Mouse (Mus musculus): ENCODE data around the gene Tgds. TPM values are rescaled to one million over a fixed set of nuclear protein-coding genes. Genes with fewer than 3 reads are reported as not detected.

Tgds gene
- polyA plus RNA-seq, 1 experiment from 2014 or later = 28.0 TPM

DNA sequence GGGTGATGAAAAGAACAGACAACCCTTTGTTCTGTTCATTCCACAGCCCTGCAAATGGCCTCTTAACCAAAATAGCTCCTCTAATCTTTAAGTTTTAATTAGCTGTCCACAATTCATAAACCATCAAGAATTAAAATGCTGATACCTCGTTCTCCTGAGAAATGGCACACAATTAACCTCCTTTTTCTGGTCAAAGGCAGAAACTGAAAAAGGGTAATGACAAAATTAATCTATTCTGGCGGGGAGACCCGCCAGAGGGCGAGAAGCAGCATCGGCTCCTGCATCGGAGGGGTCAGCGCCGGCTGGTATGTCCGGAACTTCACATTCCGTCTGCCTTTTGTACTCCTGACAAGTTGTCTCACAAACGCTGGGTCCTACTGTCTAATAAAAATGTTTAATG lies 51.9 kb downstream of the Tgds start:
- no peaks in the 10 kb centered on the region for H3K27me3 ChIP-seq (replicated peaks; ENCODE audit: insufficient read depth, low read length)
- H3K4me3 ChIP-seq (ENCODE audit: low read depth, low read length) = no peak overlapping the region

DNA sequence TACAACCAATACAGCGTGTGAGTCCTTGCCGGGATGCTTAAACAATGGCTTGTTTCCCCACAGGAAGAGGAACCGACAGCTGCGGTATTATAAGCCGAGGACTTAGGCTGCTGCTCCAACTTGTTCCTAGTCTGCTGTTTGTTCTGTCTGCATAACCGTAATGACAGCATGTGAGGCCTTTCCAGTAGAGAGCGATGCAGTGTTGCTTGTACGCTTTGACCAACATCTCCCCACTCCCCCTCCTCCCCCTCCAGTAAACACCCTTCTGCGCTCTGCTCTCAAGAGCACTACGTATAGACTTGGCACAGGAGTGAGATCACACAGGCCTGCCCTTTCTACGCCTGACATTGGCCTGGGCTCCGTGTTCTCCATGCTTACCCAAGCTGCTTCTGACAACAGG lies 62.5 kb downstream of the Tgds start:
- Histone ChIP-seq H3K4me2 (replicated peaks; ENCODE audit: low read depth, low read length) (no peak overlapping the region), H3K9ac (replicated peaks; ENCODE audit: low read depth) (no peak overlapping the region), H3K27ac (ENCODE audit: low read length) (0 out of 2 replicates have a peak overlapping the region, but pooled peaks have one; percentile 20), H3K27me3 (replicated peaks; ENCODE audit: insufficient read depth, low read length) (no peaks in the 10 kb centered on the region), H3K36me3 (ENCODE audit: insufficient read depth, low read length) (no peaks in the 10 kb centered on the region), H3K9me3 (ENCODE audit: low read length) (no peaks in the 10 kb centered on the region), H3K4me1 (ENCODE audit: insufficient read depth, low read depth, low read length) (no peaks in the 10 kb centered on the region), H3K4me3 (ENCODE audit: low read depth, low read length) (no peak overlapping the region)
- TF ChIP-seq EP300 (IDR thresholded peaks at IDR 0.05) (no peak), CTCF (IDR thresholded peaks at IDR 0.05) (no peak)
- DNase-seq (ENCODE audit: low spot score) (peak; percentile 62), ATAC-seq (peak; percentile 88)
- 38% methylated on average over 12 of the region's 12 CpGs for WGBS

More for the DNA sequence above, 51.9 kb downstream of the Tgds start:
- no peaks in the 10 kb centered on the region for H3K9me3 ChIP-seq (ENCODE audit: low read length)
- DNase-seq (ENCODE audit: low spot score) (no peak), ATAC-seq (no peak)
- H3K27ac ChIP-seq (ENCODE audit: low read length) = no peak overlapping the region
- H3K4me1 ChIP-seq (ENCODE audit: insufficient read depth, low read depth, low read length) = no peaks in the 10 kb centered on the region
- no peak overlapping the region for H3K9ac ChIP-seq (replicated peaks; ENCODE audit: low read depth)
- no peaks in the 10 kb centered on the region for H3K36me3 ChIP-seq (ENCODE audit: insufficient read depth, low read length)
- WGBS = 35% methylated on average over 11 of the region's 11 CpGs
- TF ChIP-seq EP300 (IDR thresholded peaks at IDR 0.05) = no peak
- TF ChIP-seq CTCF (IDR thresholded peaks at IDR 0.05) = no peak
- no peak overlapping the region for H3K4me2 ChIP-seq (replicated peaks; ENCODE audit: low read depth, low read length)

DNA sequence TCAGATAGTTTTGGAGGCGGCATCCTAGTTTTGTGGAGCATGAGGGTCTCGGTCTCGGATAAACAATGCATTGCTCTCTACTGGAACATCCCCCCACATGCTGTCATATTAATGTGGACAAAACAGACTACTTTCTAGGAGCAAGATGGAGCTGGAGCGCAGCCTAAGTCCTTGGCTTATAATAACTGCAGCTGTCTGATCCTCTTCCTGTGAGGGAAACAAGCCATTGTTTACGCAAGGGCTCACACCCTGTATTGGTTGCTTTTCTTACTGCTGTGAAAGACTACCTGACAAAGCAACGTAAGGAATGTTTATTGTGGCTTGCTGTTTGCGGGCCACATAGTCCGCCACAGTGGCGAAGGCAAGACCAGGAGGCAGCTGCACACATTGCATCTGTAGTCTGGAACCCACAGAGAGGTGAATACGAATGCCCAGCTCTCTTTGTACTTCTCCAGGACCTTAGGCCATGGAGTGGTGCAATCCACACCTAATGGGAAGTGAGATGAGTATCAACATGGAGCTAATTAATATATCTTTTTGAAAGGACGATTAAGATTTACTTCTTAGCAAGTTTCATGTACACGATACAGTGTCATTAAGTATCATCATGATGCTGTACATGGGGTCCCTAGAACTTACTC lies 63.0 kb downstream of the Tgds start:
- DNase-seq (ENCODE audit: low spot score) = no peak
- no peak for TF ChIP-seq EP300 (IDR thresholded peaks at IDR 0.05)
- no peak for TF ChIP-seq CTCF (IDR thresholded peaks at IDR 0.05)
- H3K9ac ChIP-seq (replicated peaks; ENCODE audit: low read depth) = no peak overlapping the region
- no peak overlapping the region for H3K4me3 ChIP-seq (ENCODE audit: low read depth, low read length)
- 61% methylated on average over 12 of the region's 12 CpGs for WGBS
- ATAC-seq = peak; percentile 44; the same call in 1 of the 2 replicates
- H3K4me2 ChIP-seq (replicated peaks; ENCODE audit: low read depth, low read length) = no peak overlapping the region
- no peaks in the 10 kb centered on the region for H3K4me1 ChIP-seq (ENCODE audit: insufficient read depth, low read depth, low read length)
- H3K9me3 ChIP-seq (ENCODE audit: low read length) = no peaks in the 10 kb centered on the region
- 0 out of 2 replicates have a peak overlapping the region, but pooled peaks have one; percentile 20 for H3K27ac ChIP-seq (ENCODE audit: low read length)
- H3K27me3 ChIP-seq (replicated peaks; ENCODE audit: insufficient read depth, low read length) = no peaks in the 10 kb centered on the region
- no peaks in the 10 kb centered on the region for H3K36me3 ChIP-seq (ENCODE audit: insufficient read depth, low read length)

Other genes starting within 250 kb of the Tgds start
- gene Dct, start 80.5 kb downstream of the Tgds start, polyA plus RNA-seq (2015; fragmentation: Nextera tagmentation; extraction: Ambion mirVana) = 0.24 and 0.39 TPM in 2 replicates
- 48.8 and 50.9 TPM in 2 replicates for gene Gpr180, start 4.4 kb upstream of the Tgds start, polyA plus RNA-seq (2015; fragmentation: Nextera tagmentation; extraction: Ambion mirVana)
- 0.11 and 0.14 TPM in 2 replicates for gene Sox21, start 104.3 kb upstream of the Tgds start, polyA plus RNA-seq (2015; fragmentation: Nextera tagmentation; extraction: Ambion mirVana)
- not detected in 2 replicates for gene Gm9376, start 134.2 kb upstream of the Tgds start, polyA plus RNA-seq (2015; fragmentation: Nextera tagmentation; extraction: Ambion mirVana)

Measured in lung, postnatal 0 days (tissue).